Mouse (Mus musculus) CD4-positive, CD25-positive, alpha-beta regulatory T cell (primary cell): ENCODE data around the gene Cd2ap. TPM values are rescaled to one million over a fixed set of nuclear protein-coding genes. Genes with fewer than 3 reads are reported as not detected.

Experiments
- polyA plus RNA-seq: library from polyadenylated mRNA; unstranded; fragments of 100-300 nt; shearing (Covaris generic); gene quantifications from one replicate; pipeline ENCODE4 v1.2.1, GENCODE M21; 2017

Gene Cd2ap
- 16.8 TPM for polyA plus RNA-seq

DNA sequence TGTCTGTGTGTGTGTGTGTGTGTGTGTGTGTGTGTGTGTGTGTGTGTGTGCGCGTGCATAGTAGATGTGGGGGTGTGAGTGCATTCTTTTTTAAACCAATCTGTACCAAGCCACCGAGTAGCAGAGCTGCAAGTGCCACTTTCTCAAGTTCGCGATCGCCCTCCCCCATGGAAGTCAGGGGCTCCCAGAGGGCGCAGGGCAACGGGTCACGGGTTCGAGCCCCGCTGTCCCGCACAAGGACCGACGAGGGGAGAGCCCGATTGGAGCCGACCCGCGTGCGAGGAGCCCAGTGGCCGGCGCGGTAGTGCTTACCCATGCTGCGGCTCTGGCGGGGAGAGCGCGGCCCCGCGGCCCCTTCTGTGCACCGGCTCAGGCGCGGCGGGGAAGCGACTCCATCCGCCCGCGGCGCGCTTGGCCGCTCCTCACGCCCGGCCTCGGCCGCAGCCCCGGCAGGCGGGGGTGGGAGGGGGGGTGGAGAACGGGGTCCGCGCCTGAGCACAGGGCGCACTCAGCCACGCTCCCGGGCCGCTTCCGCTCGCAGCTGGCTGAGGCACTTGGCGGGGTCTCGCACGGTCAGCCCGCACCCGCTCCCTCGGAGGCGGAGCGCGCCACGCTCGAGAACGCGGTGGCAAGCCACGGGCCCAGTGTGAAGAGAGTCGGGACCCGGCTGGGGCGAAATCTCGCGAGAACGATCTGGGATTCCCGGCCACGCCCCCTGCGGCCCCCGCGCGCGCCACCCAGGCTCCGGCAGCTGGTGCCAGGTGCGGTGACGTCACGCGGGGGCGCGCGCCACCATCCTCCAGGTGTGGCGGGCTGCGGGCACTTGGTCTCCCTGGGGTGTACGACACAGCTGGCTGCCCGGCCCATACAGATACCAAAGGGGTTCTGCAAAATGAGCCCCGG lies at the start of gene Cd2ap:
TSS of gene Cd2ap (minus strand) at position 665 of the 903 bp plus-strand sequence.

Other genes starting within 250 kb of the Cd2ap start
- not detected for gene Adgrf4, start 184.4 kb downstream of the Cd2ap start, polyA plus RNA-seq
- gene Adgrf2, start 134.5 kb downstream of the Cd2ap start, polyA plus RNA-seq = 0.07 TPM
- gene Tnfrsf21, start 139.9 kb upstream of the Cd2ap start, polyA plus RNA-seq = 0.34 TPM